Mouse (Mus musculus) heart, embryonic 11.5 days (tissue): ENCODE data around the gene Tbc1d2. TPM values are rescaled to one million over a fixed set of nuclear protein-coding genes. Genes with fewer than 3 reads are reported as not detected.
A peak's percentile ranks its signal among the peaks of the same experiment; 100 is the strongest.
"Not testable (repeated sequence)": the region's sequence is repeated elsewhere in the genome, so short reads cannot be mapped to it uniquely, and the experiment has no call there.

Experiments used
- ATAC-seq: fragments of 200-750 bp; cut with Nextera tagmentation; replicated peaks from 2 replicates; pipeline ENCODE4 v1.8.0; 2017; ENCODE audit warnings: moderate library complexity; ENCODE audit not compliant: insufficient number of reproducible peaks, low FRiP score, low TSS enrichment
- H3K27ac ChIP-seq: fragments of 300-500 bp; sonication (generic); 2 replicates; pipeline ENCODE4 v1.5.1; 2014; ENCODE audit warnings: mild to moderate bottlenecking, low read depth, low read length
- H3K27me3 ChIP-seq: fragments of 300-500 bp; sonication (generic); 2 replicates; pipeline ENCODE4 v1.6.1; 2014; ENCODE audit warnings: mild to moderate bottlenecking, low read length, mixed read lengths; ENCODE audit not compliant: control insufficient read depth, insufficient read depth
- H3K36me3 ChIP-seq: fragments of 300-500 bp; sonication (generic); 2 replicates; pipeline ENCODE4 v1.6.1; 2014; ENCODE audit warnings: mild to moderate bottlenecking, low read length, moderate library complexity, mixed read lengths; ENCODE audit not compliant: control insufficient read depth, insufficient read depth
- H3K4me1 ChIP-seq: fragments of 300-500 bp; sonication (generic); 2 replicates; pipeline ENCODE4 v1.6.1; 2014; ENCODE audit warnings: low read length; ENCODE audit not compliant: control insufficient read depth, insufficient read depth
- H3K4me2 ChIP-seq: fragments of 300-500 bp; sonication (generic); 2 replicates; pipeline ENCODE4 v1.6.1; 2014; ENCODE audit warnings: mild to moderate bottlenecking, moderate library complexity
- H3K4me3 ChIP-seq: fragments of 300-500 bp; sonication (generic); 2 replicates; pipeline ENCODE4 v1.5.1; 2014; ENCODE audit warnings: low read depth, low read length
- H3K9ac ChIP-seq: fragments of 300-500 bp; sonication (generic); 2 replicates; pipeline ENCODE4 v1.6.1; 2014; ENCODE audit warnings: mild to moderate bottlenecking, low read depth, low read length, moderate library complexity
- H3K9me3 ChIP-seq: fragments of 300-500 bp; sonication (generic); replicated peaks from 2 replicates; pipeline ENCODE4 v1.6.1; 2016; ENCODE audit warnings: low read length; ENCODE audit not compliant: control insufficient read depth
- WGBS: fragments of 180-500 bp; shearing (Covaris S2); extraction: QIAGEN DNeasy Blood & Tissue Kit; methylation state at CpG from one replicate; pipeline ENCODE4 v1.1.7; 2014; ENCODE audit not compliant: insufficient replicate concordance; 5-methylcytosine and 5-hydroxymethylcytosine counted together
- polyA plus RNA-seq: library from polyadenylated mRNA; unstranded; fragments of >200 nt; fragmentation: Nextera tagmentation; extraction: Ambion mirVana; gene quantifications from 2 replicates; pipeline ENCODE4 v1.2.1, GENCODE M21; 2014

The Tbc1d2 gene
- polyA plus RNA-seq, 1 experiment from 2014 or later: 0.30 TPM

GRCm38 (mm10) chr4:46635702-46636430, 14.1 kb downstream of the Tbc1d2 start:
- ATAC-seq: no peak
- no peak overlapping the region for H3K4me2 ChIP-seq

GRCm38 (mm10) chr4:46634881-46635280, 15.1 kb downstream of the Tbc1d2 start:
- Histone ChIP-seq H3K9me3 (no peaks in the 10 kb centered on the region), H3K36me3 (no peaks in the 10 kb centered on the region), H3K4me1 (no peaks in the 10 kb centered on the region), H3K4me2 (no peak overlapping the region), H3K4me3 (no peak overlapping the region), H3K9ac (no peak overlapping the region), H3K27me3 (peaks cover 4% of the 10 kb centered on the region; the same call in 1 of the 2 replicates), H3K27ac (no peak overlapping the region)
- ATAC-seq: no peak
- 52% methylated on average over 6 of the region's 6 CpGs for WGBS

More at GRCm38 (mm10) chr4:46635702-46636430, 14.1 kb downstream of the Tbc1d2 start:
- Histone ChIP-seq H3K9ac (no peak overlapping the region), H3K27me3 (peaks cover 3% of the 10 kb centered on the region; the same call in 1 of the 2 replicates), H3K9me3 (no peaks in the 10 kb centered on the region), H3K4me1 (no peaks in the 10 kb centered on the region), H3K36me3 (no peaks in the 10 kb centered on the region), H3K27ac (no peak overlapping the region), H3K4me3 (no peak overlapping the region)
- 79% methylated on average over 16 of the region's 16 CpGs for WGBS

- not testable (repeated sequence) for H3K27me3 ChIP-seq, H3K4me1 ChIP-seq, H3K36me3 ChIP-seq, ATAC-seq, H3K4me3 ChIP-seq, H3K9me3 ChIP-seq, H3K4me2 ChIP-seq, H3K27ac ChIP-seq, H3K9ac ChIP-seq
- WGBS: 67% methylated on average over 6 of the region's 6 CpGs
Measured at GRCm38 (mm10) chr4:46633565-46633964, 16.4 kb downstream of the Tbc1d2 start.

GRCm38 (mm10) chr4:46632465-46632864, 17.5 kb downstream of the Tbc1d2 start:
- 48% methylated on average over 2 of the region's 2 CpGs for WGBS
- Histone ChIP-seq H3K27me3 (peaks cover 4% of the 10 kb centered on the region; the same call in 1 of the 2 replicates), H3K27ac (no peak overlapping the region), H3K9ac (no peak overlapping the region), H3K9me3 (no peaks in the 10 kb centered on the region), H3K4me3 (no peak overlapping the region), H3K4me2 (no peak overlapping the region), H3K36me3 (no peaks in the 10 kb centered on the region), H3K4me1 (peaks cover 5% of the 10 kb centered on the region; the same call in 1 of the 2 replicates)
- no peak for ATAC-seq

GRCm38 (mm10) chr4:46630390-46630789, 19.6 kb downstream of the Tbc1d2 start:
- no peak overlapping the region for H3K4me2 ChIP-seq
- peaks cover 5% of the 10 kb centered on the region; the same call in 1 of the 2 replicates for H3K4me1 ChIP-seq
- H3K27ac ChIP-seq: no peak overlapping the region
- no peaks in the 10 kb centered on the region for H3K9me3 ChIP-seq
- H3K4me3 ChIP-seq: no peak overlapping the region
- no peak overlapping the region for H3K9ac ChIP-seq
- no peaks in the 10 kb centered on the region for H3K36me3 ChIP-seq
- 51% methylated on average over 9 of the region's 9 CpGs for WGBS
- 0 out of 2 replicates have a peak, but pooled peaks cover 4% of the 10 kb centered on the region for H3K27me3 ChIP-seq
- ATAC-seq: no peak

GRCm38 (mm10) chr4:46628873-46629272, 21.1 kb downstream of the Tbc1d2 start:
- H3K27ac ChIP-seq: no peak overlapping the region
- no peaks in the 10 kb centered on the region for H3K36me3 ChIP-seq
- no peak overlapping the region for H3K9ac ChIP-seq
- peak overlapping the region; percentile 31; the same call in 1 of the 2 replicates for H3K4me2 ChIP-seq
- WGBS: 31% methylated on average over 9 of the region's 9 CpGs
- ATAC-seq: no peak
- no peak overlapping the region for H3K4me3 ChIP-seq
- 0 out of 2 replicates have a peak, but pooled peaks cover 4% of the 10 kb centered on the region for H3K27me3 ChIP-seq
- no peaks in the 10 kb centered on the region for H3K9me3 ChIP-seq
- H3K4me1 ChIP-seq: peaks cover 5% of the 10 kb centered on the region; the same call in 1 of the 2 replicates

- Histone ChIP-seq H3K4me3 (no peak overlapping the region), H3K9me3 (no peaks in the 10 kb centered on the region), H3K4me1 (peaks cover 5% of the 10 kb centered on the region; the same call in 1 of the 2 replicates), H3K9ac (no peak overlapping the region), H3K27me3 (0 out of 2 replicates have a peak, but pooled peaks cover 4% of the 10 kb centered on the region), H3K36me3 (no peaks in the 10 kb centered on the region), H3K27ac (no peak overlapping the region), H3K4me2 (no peak overlapping the region)
- WGBS: 66% methylated on average over 11 of the region's 11 CpGs
- no peak for ATAC-seq
Measured at GRCm38 (mm10) chr4:46628081-46628480, 21.9 kb downstream of the Tbc1d2 start.

- Histone ChIP-seq H3K27ac (no peak overlapping the region), H3K36me3 (no peaks in the 10 kb centered on the region), H3K4me1 (peaks cover 8% of the 10 kb centered on the region; the same call in 1 of the 2 replicates), H3K27me3 (peaks cover 9% of the 10 kb centered on the region), H3K4me3 (no peak overlapping the region), H3K9me3 (no peaks in the 10 kb centered on the region), H3K9ac (no peak overlapping the region), H3K4me2 (no peak overlapping the region)
- WGBS: 73% methylated on average over 10 of the region's 10 CpGs
- no peak for ATAC-seq
Measured at GRCm38 (mm10) chr4:46625101-46625500, 24.9 kb downstream of the Tbc1d2 start.
